Mouse (Mus musculus): ENCODE measurements at regions not wholly inside any gene's neighbourhood (a gene's known extent, or its start where the extent isn't known, plus 50 kb on each side); places are given as distances from the start of the nearest gene placed in this dataset.

GRCm38 (mm10) chr12:92601673-92602072 lies 752.7 kb upstream of the Sel1l start:
- no peak for DNase-seq

- DNase-seq = no peak
These were observed 740.8 kb upstream of the Sel1l start for GRCm38 (mm10) chr12:92589725-92590124.

- DNase-seq = no peak
These were observed 740.3 kb upstream of the Sel1l start for GRCm38 (mm10) chr12:92589305-92589704.

GRCm38 (mm10) chr12:92578596-92578995 lies 729.6 kb upstream of the Sel1l start:
- DNase-seq = no peak
